In genomic region chr2:155386534-155386899, GRCm38 (mm10) we compare ENCODE assay signal across 8 mouse cellular contexts. TPM values are rescaled to one million over a fixed set of nuclear protein-coding genes. Genes with fewer than 3 reads are reported as not detected.
DNase-seq lines count a peak whose midpoint lies in the region; ATAC-seq lines count a peak whose summit lies in the region.

No protein-coding gene starts in this region.

- H3K27ac ChIP-seq in midbrain, embryonic 15.5 days, result 0 out of 2 replicates have a peak overlapping the region, but pooled peaks have one; percentile 9

- peak; percentile 27 to 41 for DNase-seq in layer of hippocampus, postnatal 10 days (ENCODE audit: low spot score in 2 of 2)
- no peak for DNase-seq in layer of hippocampus, adult 8-10 months (ENCODE audit: low spot score in 2 of 2)
- DNase-seq in cerebellum, postnatal 25 days, result peak; percentile 55 to 56
- peak; percentile 32 for DNase-seq in gastrocnemius, postnatal 10 days
- DNase-seq in urinary bladder, postnatal 4 days (ENCODE audit: low spot score in 2 of 2), result no peak
- no peak for DNase-seq in heart, adult 9 months (ENCODE audit: low spot score in 2 of 2)

- H3K4me3 ChIP-seq in midbrain, embryonic 15.5 days, result no peak overlapping the region

- no peak overlapping the region for H3K9ac ChIP-seq in midbrain, embryonic 15.5 days

- H3K36me3 ChIP-seq in midbrain, embryonic 15.5 days (replicated peaks), result peaks cover 22% of the 10 kb centered on the region

- no peak for ATAC-seq in midbrain, embryonic 15.5 days (replicated peaks)
- ATAC-seq in megakaryocyte, adult 5-6 weeks (ENCODE audit: poor library complexity, severe bottlenecking), result no peak

- 18% methylated on average over 27 of the region's 27 CpGs for WGBS in midbrain, embryonic 15.5 days

- H3K9me3 ChIP-seq in midbrain, embryonic 15.5 days, result no peaks in the 10 kb centered on the region

- no peaks in the 10 kb centered on the region for H3K27me3 ChIP-seq in midbrain, embryonic 15.5 days (replicated peaks)

- peaks cover 45% of the 10 kb centered on the region for H3K4me1 ChIP-seq in midbrain, embryonic 15.5 days

- H3K4me2 ChIP-seq in midbrain, embryonic 15.5 days, result peak overlapping the region; percentile 22; the same call in 1 of the 2 replicates

RNA-seq across cellular contexts. Expression of gene Trp53inp2, which starts 5.7 kb away (rescaled TPM):
- total RNA-seq in layer of hippocampus, postnatal 10 days (2021), result 100 to 1,000 TPM; 189 to 198 TPM
- total RNA-seq in layer of hippocampus, adult 8-10 months (2022), result 100 to 1,000 TPM; 108 to 119 (median 111) TPM
- 100 to 1,000 TPM; 215 to 242 TPM for total RNA-seq in gastrocnemius, postnatal 10 days (2021)
- polyA plus RNA-seq in midbrain, embryonic 15.5 days (2015; fragmentation: Nextera tagmentation; extraction: Ambion mirVana), result 105 and 114 TPM in 2 replicates
- total RNA-seq in megakaryocyte, adult 5-6 weeks (2015), result 30.5 and 31.0 TPM in 2 replicates
- total RNA-seq in megakaryocyte, adult 5-6 weeks (2017), result 18.8 and 29.5 TPM in 2 replicates

RNA-seq across cellular contexts. Expression of gene Pigu, which starts 29.3 kb away (rescaled TPM):
- 10 to 100 TPM; 23.8 to 27.9 TPM for total RNA-seq in layer of hippocampus, postnatal 10 days (2021)
- total RNA-seq in layer of hippocampus, adult 8-10 months (2022), result 10 to 100 TPM; 27.7 to 32.6 (median 30.2) TPM
- total RNA-seq in gastrocnemius, postnatal 10 days (2021), result 10 to 100 TPM; 27.1 to 27.5 TPM
- 62.0 and 63.8 TPM in 2 replicates for polyA plus RNA-seq in midbrain, embryonic 15.5 days (2015; fragmentation: Nextera tagmentation; extraction: Ambion mirVana)
- 33.3 and 41.5 TPM in 2 replicates for total RNA-seq in megakaryocyte, adult 5-6 weeks (2015)
- total RNA-seq in megakaryocyte, adult 5-6 weeks (2017), result 23.7 and 24.4 TPM in 2 replicates

Comparison
In these comparisons a context has a peak if more than half of its experiments do, and no peak if none do; other contexts are left out.
1. DNase-seq: peak in layer of hippocampus, postnatal 10 days (2 of 2), cerebellum, postnatal 25 days (2 of 2) and gastrocnemius, postnatal 10 days (single experiment); none in layer of hippocampus, adult 8-10 months (0 of 2), urinary bladder, postnatal 4 days (0 of 2) and heart, adult 9 months (0 of 2).